Mouse (Mus musculus): ENCODE results near the gene Dgkh.

Dgkh gene

GRCm38 (mm10) chr14:78539821-78540220 lies 192.8 kb downstream of the Dgkh start:
- no peak for DNase-seq (ENCODE audit: low read depth, low spot score)

DNA sequence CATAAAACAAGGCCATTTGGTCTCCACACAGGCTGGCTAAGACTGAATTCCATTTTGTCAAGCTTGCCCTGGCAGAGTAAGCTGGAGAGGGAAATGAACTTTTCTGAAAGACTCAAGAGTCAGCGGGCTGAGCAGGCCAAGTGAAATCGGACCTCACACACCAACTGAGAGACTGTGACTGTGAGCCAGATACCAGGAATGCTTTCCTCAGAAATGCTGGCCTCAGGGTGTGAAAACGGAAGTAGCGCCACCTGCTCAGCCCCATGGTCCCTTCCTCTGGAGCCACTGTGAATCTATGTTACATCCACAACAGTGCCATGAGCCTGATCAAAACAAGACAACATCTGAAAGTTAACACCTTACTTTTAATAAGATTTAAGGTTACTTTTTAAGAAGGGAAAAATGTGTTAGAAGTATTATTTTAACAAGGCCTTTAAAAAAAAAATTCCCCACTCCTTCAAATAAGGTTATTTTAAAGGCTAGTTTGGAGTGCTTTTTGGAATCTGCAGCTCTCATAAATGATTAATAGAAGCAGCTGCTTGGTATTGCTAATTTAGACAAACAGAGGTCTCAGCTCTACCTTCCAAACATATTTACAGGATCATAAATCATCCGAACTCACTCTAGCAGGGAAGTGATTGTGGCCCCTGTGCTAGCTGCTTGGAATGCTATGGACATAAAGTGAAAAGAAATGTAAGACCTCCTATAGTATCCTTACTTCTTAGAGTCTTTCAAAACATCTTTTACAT lies 193.8 kb downstream of the Dgkh start:
- DNase-seq (ENCODE audit: low read depth, low spot score): no peak

- no peak for DNase-seq (ENCODE audit: low read depth, low spot score)
Observed at GRCm38 (mm10) chr14:78537551-78537950, 195.0 kb downstream of the Dgkh start.

DNA sequence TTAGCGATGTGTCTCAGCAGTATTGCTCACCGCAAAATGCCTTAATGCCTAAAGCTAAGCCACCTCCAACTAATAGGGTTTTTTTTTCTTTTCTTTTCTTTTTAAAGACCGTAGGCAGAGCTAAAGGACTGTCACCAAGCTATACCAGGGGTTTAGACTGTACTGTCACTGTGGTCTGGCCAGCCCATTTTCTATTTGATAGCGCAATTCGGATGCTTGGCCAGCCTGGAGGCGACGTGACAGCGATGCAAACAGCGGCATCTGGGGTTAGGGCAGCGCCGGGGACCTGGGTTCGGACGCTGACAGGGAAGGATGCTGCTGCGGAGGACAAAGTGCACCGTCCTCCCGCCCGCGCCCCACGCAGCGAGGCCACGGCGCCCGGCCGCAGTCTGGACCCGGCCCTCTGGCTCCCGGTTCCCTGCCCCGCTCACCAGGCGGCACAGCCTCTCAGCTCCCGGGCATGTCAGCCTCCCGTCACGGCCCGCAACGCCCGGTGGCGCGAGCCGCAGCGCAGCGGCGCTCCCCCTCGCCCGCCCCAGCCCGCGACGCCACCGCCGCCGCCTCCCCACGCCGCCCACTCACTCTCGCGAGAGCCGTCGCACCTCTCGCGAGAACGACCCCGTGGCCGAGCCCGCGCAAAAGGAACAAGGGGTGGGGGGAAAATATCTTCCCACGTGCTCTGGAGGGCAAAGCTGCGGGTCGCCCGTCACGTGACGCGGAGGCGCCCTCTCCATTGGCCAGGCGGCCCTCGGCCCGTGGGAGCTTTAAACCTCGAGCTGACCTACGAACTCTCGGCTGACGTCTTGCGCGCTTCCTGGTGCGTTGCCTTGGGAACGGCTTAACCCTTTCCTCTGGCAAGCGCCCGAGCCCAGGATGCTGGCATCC lies 196.1 kb downstream of the Dgkh start, which contains the start of gene Akap11:
Gene Akap11, minus strand, starts transcription at position 528 of the 885 bp plus-strand sequence.
- DNase-seq (ENCODE audit: low read depth, low spot score): peak; percentile 67

DNA sequence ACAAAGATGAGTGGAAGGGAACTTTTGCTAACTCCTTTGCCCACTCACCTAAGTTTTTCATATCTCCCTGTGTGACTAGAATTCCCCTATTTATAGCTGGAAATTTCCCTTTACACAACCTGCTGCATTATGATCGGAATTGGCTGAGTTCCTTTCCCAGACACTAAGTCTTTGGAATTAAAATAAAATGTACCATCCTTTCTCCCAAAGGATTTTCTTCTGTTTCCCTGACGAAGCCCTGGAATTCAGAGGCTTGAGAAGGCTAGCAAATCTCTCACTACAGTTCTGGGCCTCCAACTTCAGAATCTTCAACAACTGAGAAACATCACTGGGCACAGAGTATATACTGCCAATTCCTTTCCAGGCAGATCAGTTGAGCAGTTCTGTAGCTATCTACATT lies 197.2 kb downstream of the Dgkh start:
- peak; percentile 2 for DNase-seq (ENCODE audit: low read depth, low spot score)

DNA sequence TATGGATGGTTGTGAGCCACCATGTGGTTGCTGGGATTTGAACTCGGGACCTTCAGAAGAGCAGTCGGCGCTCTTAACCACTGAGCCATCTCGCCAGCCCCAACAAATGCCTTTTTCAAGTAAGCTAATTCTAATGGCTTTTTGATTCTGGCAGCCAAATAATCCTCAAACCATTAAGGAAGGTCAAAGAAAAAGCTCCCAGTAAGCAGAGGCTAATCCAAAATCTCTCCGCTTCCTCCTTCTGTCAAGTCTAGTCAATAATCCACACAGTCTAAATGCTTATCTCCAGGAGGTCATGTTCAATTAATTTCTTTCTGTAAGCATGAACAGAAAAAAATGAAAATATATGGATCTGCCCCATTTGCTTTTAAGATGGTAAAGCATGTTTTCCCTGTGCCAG lies 197.9 kb downstream of the Dgkh start:
- no peak for DNase-seq (ENCODE audit: low read depth, low spot score)

DNA sequence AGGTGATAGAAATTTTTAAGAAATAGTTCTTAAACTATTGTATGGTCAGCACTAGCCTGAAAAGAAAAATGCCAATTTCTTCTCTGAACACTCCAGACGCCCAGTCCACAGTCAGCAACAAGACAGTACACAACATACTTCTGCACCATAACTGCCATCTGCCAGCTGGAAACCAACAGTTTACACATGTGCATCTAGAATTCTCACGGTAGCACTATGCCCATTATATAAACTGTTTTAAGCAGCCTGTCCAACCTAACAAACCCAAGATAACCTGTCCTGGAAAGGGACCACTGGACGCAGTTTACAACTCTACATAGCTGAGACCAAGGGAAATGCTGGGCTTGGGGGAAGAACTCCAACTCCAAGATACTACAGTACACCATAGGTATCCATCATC lies 198.9 kb downstream of the Dgkh start:
- no peak for DNase-seq (ENCODE audit: low read depth, low spot score)

- no peak for DNase-seq (ENCODE audit: low read depth, low spot score)
Observed at GRCm38 (mm10) chr14:78532345-78532744, 200.2 kb downstream of the Dgkh start.

DNA sequence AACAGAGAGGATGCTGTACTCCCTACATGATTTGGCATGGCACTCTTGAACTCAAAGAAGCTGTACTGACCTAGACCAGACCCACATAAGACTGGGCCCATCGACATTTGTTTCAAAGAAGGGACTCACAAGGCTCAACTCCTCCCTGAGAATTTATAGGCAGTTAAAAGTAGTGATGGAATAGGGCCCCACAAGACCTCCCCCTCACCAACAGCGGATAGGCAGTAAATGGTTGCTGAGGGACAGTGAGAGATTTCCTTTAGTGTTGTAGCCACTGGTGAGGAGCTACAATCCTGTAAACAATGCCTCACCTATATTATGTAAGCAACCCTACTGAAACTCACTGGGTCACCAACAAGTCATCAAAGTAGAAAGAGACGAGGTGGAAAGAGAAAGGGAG lies 202.3 kb downstream of the Dgkh start:
- no peak for DNase-seq (ENCODE audit: low read depth, low spot score)

DNA sequence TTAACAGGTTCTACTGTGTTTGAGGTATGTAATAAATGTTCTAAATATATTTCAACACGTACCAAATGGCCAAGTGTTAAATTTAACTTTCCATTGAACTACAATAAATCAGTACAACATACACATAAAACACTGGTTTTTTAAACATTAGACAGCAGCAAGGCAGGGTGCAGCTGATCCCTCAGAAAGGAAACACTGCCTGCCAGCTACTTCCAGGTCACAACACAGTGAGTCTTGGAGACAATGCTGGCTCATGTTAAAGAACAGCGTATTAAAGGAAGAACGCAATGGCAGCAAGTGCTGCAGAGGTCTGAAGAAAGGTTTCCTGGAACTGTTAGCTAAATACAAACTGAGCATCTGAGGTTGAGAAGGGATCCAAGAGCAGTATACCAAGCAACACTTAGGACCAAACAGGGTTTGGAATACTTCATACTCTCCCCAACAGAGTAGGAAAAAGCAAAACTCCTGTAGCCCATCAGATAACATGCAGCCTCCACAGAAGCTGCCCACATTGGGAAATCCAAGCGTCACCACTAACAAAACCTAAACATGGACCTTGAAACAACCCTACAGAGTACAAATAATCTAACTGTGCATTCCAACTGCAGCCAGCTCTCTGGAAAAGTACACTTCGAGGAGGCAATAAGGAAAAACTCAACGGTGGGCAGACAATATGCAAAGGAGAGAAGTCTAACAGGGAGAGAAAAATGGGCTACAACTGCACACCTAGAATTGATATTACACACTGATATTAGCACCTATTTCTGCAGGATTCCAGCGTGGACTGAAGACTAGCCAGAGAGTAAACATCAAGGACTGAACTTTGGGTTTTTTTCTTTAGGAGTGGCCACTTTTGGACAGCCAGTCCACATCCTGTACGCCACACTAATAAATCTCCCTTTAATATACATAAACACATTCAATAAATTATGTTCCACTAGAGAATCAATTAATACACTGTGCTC lies 203.8 kb downstream of the Dgkh start:
- DNase-seq (ENCODE audit: low read depth, low spot score): no peak

DNA sequence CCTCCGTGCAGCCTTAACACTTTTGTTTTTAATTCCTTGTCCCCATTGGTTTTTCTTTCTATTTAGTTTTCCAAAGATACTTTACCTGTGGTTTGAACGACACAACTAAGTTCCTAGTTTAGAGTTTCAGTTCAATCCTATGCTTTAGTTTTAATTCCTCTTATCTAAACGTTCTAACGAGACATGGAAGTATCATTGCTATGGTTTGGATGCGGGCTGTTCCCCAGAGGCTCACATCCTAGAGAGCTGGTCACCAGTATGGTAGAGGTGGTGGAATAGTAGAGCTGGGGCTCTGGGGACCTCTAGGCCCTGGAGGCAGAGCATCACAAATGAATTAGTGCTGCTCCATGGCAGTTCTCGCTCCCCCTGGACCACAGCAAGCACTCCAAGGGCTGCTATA lies 205.7 kb downstream of the Dgkh start:
- no peak for DNase-seq (ENCODE audit: low read depth, low spot score)

- DNase-seq (ENCODE audit: low read depth, low spot score): no peak
Observed at GRCm38 (mm10) chr14:78526475-78526874, 206.1 kb downstream of the Dgkh start.

DNA sequence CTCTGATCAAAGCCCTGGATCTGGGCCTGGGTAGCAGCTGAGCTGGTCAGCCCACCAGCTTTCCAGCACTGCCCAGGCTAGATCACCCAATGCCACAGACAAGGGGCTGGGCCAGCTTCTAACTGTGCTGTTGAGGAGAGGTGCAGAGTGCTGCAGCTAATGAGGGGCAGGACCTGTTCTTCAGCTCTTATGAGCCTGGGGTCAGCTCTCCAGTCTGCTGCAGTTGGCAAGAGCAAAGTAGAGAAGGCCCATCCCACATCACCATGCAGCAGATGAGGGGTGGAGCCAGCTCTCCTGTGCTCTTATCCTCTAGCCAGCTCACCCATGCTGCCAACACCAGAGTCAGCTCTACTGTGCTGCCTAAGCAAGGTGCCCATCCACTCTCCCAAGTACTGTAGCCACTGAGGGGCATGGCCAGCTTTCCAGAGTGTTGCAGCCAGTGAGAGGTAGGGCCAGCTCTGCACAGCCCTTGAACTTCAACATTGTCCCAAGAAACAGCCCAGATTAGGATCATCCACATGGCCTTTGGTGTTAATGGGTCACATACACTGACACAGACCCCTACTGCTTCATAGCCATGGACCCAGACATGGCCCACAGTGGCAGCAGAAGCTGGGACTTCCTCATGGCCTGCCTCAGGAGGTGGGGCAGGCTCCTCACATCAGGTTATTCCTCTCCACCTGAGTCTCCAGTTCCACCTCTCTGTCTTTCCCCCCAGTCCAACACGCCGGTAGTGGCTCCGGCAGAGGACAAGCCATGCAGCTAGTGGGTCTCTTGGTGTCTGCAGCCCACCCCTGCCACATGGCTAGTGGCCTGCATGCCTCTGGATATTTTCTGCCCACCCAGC lies 206.7 kb downstream of the Dgkh start:
- DNase-seq (ENCODE audit: low read depth, low spot score): no peak

GRCm38 (mm10) chr14:78525059-78525458 lies 207.5 kb downstream of the Dgkh start:
- no peak for DNase-seq (ENCODE audit: low read depth, low spot score)

DNA sequence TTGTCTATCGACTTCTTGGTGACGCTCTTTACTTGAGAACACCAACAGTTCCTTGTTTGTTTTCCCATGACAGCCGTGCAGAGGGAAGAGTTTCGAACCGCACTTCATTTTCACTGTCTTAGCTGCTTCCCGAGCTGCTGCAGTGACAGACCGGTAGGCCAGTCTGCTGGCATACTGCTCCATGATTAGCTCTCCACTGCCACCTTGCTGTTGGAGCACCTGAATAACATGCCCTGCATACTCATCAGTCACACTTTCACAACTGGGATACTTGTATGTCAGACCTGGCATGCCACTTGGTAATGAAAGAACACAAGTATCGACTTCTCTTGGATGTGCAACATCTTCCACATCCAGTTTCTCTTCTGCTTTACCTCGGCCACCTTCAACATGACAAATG lies 221.9 kb downstream of the Dgkh start:
- no peak for DNase-seq (ENCODE audit: low read depth, low spot score)

- no peak for DNase-seq (ENCODE audit: low read depth, low spot score)
Observed at GRCm38 (mm10) chr14:78509791-78510190, 222.8 kb downstream of the Dgkh start.
